Mouse (Mus musculus): ENCODE measurements around the gene Fbxl15. TPM values are rescaled to one million over a fixed set of nuclear protein-coding genes. Genes with fewer than 3 reads are reported as not detected.

Gene Fbxl15
- total RNA-seq (2023): 3.6 to 6.8 TPM (median 5.7 TPM) in 4 replicates

GRCm38 (mm10) chr19:46328081-46329030 is at the start of gene Fbxl15:
Gene Fbxl15 (plus strand): TSS chr19:46328184.

GRCm38 (mm10) chr19:46304216-46304841 is 23.7 kb upstream of the Fbxl15 start, which contains the start of gene Nfkb2:
Gene Nfkb2 (plus strand): TSS chr19:46304320.

GRCm38 (mm10) chr19:46326756-46327305 is 1.2 kb upstream of the Fbxl15 start, which contains the start of gene Psd:
Gene Psd (minus strand): TSS chr19:46327156.

GRCm38 (mm10) chr19:46338331-46338936 is 10.4 kb downstream of the Fbxl15 start, which contains the start of gene Cuedc2:
Gene Cuedc2 (minus strand): TSS chr19:46338702.

GRCm38 (mm10) chr19:46350168-46350932 is 22.4 kb downstream of the Fbxl15 start, which contains the start of gene 2310034G01Rik:
Gene 2310034G01Rik (minus strand): TSS chr19:46350302.

Other genes with a start within 250 kb of the Fbxl15 start
- gene Elovl3, start 196.3 kb upstream of the Fbxl15 start, total RNA-seq (2023): not detected in 4 replicates
- gene Pitx3, start 179.9 kb upstream of the Fbxl15 start, total RNA-seq (2023): not detected in 4 replicates
- gene Gbf1, start 175.7 kb upstream of the Fbxl15 start, total RNA-seq (2023): 121 to 133 TPM (median 123 TPM) in 4 replicates
- 239 to 257 TPM (median 249 TPM) in 4 replicates for gene Nfkb2, start 23.9 kb upstream of the Fbxl15 start, total RNA-seq (2023)
- gene Psd, start 1.0 kb upstream of the Fbxl15 start, total RNA-seq (2023): 0.35 to 1.3 TPM (median 0.73 TPM) in 4 replicates
- 60.0 to 65.8 TPM (median 60.6 TPM) in 4 replicates for gene Cuedc2, start 10.5 kb downstream of the Fbxl15 start, total RNA-seq (2023)
- 0.34 to 1.0 TPM (median 0.60 TPM) in 4 replicates for gene Mfsd13a, start 12.9 kb downstream of the Fbxl15 start, total RNA-seq (2023)
- not detected in 4 replicates for gene 2310034G01Rik, start 22.1 kb downstream of the Fbxl15 start, total RNA-seq (2023)
- 88.3 to 94.3 TPM (median 92.1 TPM) in 4 replicates for gene Actr1a, start 67.6 kb downstream of the Fbxl15 start, total RNA-seq (2023)
- 41.1 to 44.3 TPM (median 42.4 TPM) in 4 replicates for gene Sufu, start 68.7 kb downstream of the Fbxl15 start, total RNA-seq (2023)
- gene Trim8, start 173.5 kb downstream of the Fbxl15 start, total RNA-seq (2023): 63.7 to 71.2 TPM (median 66.7 TPM) in 4 replicates
- gene Arl3, start 245.0 kb downstream of the Fbxl15 start, total RNA-seq (2023): 9.7 to 14.2 TPM (median 11.2 TPM) in 4 replicates
- gene Sfxn2, start 245.2 kb downstream of the Fbxl15 start, total RNA-seq (2023): 11.2 to 15.2 TPM (median 11.8 TPM) in 4 replicates